Mouse (Mus musculus): ENCODE data around the gene Gm5767.
A peak's percentile ranks its signal among the peaks of the same experiment; 100 is the strongest.
"Not testable (repeated sequence)": the region's sequence is repeated elsewhere in the genome, so short reads cannot be mapped to it uniquely, and the experiment has no call there.

Gm5767 gene

DNA sequence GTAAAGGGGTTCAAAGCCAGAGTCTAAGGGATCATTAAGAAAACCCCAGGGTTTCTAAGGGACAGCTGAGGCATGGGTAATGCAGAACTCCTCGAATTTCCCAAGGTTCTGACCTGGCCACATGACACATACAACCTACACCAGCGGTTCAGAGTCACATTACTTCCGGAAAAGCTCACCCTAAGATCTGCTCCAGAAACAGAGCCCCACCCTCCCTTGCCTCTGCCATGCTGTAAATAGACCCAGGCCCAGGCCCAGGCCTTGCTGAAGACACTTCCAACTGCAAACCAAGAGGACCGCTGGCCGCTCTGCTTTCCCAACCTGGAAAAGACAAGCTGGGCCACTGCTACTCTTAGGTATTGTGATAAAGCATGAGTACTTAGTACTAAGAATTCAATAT is 34.3 kb downstream of the Gm5767 start:
- no peak for DNase-seq

GRCm38 (mm10) chr16:8715513-8716080 is 35.0 kb downstream of the Gm5767 start:
- DNase-seq, result peak; percentile 96

- no peak for DNase-seq
Measured at GRCm38 (mm10) chr16:8716300-8716699, 35.7 kb downstream of the Gm5767 start.

DNA sequence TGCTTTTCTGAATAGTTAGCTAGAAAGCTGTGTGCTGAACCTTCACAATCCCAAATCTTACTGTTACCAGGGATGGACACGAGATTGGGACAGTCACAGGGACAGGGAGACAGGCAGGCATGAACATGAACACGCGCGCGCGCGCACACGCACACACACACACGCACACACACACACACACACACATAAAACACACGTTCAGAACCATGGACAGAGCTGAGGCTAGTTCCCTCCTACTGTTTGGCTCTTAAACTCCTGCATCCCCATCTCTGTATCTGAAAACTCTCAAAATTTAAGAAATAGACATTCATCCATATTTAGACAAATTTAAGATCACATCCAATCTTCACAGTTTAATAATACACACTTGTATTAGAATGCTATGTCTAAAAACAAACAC is 37.2 kb downstream of the Gm5767 start:
- no peak for DNase-seq

GRCm38 (mm10) chr16:8720447-8720846 is 39.9 kb downstream of the Gm5767 start:
- DNase-seq, result no peak

DNA sequence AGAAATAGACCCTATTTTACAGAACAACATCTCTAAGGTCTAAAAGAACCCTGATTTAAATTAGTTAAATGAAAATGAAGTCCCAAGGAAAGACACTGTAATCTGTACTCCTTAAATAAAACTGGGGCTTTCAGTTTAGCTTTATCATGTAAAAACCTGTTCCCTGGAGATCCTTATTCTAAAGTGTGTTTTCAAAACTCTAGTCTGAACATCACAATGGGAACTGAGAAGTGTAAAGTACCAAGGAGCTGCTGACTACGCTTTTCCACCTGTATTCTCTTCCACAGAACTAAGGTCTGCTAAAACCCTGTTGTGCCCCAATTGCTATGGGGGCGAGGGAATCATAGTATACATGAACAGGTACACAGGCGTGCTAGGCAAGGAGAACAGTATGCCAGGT is 43.5 kb downstream of the Gm5767 start:
- no peak for DNase-seq

DNA sequence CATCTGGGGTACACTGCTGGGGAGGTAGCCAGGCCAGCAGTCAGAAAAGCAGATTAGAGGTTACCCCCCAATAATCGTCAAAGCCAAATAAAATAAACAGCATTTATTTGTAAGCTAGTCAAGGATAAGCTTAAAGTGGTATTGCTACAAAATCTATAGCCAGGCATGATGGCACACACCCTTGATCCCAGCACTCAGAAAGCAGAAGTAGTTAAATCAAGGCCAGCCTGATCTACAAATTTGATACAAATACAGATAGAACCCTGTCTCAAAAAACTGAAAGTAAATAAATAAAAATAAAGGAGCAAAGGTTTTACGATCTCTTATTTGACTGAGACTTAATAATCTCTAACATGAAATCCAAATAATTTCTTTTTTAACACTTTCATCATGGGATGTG is 45.2 kb downstream of the Gm5767 start:
- DNase-seq, result no peak

DNA sequence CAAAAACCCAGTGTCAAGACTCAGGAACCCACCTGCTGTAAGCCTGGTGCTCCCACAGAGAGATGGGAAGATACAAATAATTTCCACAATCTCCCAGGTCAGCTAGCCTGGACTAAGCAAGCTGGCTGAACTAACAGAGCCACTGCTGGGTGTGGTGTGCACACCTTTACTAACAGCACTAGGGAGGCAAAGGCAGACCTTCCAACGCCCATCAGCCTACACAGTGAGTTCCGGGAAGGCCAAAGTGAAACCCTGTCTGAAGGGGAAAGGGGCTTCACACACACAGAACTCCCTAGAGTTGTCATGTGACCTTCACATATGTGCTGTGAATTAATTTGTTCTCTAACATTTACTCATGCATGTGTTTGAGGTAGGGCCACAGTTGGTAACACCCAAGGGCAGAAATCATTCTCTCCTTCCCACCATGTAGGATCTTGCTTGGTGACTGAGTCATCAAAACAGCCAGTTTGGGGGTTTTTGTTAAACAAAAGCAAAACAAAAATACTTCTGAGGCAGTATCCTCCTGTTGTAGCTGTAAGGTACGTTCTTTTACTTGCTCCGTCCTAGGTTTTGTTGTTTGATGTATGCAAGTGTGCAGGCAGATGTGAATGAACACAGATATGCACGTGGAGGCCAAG is 47.7 kb downstream of the Gm5767 start:
- DNase-seq, result no peak

DNA sequence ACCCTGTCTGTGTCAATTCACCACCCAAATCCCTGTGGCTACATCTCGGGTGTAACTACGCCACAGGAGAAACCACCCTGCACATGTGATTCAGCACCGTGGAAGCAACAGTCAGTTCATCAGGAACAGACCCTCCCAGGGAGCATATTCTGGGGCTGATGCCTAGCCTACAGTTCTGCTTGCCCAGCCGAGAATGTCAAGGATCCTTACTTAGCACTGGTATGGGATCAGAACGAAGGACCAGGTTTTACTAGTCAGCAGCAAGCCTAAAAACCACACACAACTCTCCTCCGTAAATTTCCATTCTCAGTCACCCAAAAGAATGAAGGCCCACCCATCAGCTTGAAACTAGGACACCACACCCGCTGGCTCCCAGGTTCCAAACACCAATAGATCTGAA is 51.1 kb downstream of the Gm5767 start:
- DNase-seq, result no peak

DNA sequence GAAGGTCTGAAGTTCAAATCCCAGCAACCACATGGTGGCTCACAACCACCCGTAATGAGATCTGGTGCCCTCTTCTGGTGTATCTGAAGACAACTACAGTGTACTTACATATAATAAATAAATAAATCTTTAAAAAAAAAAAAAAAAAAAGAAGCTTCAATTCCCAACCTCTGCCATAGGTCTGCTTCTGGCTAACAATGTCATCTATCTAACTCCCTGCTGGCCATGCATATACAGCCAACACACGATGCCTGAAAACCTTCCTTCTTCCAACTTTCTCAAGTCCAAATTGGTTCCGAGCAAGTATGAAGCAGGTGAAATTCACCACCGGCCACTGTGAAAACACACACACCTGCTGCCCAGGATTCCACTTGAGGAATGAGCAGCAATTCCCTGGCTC is 51.9 kb downstream of the Gm5767 start:
- not testable (repeated sequence) for DNase-seq
